Mouse (Mus musculus) embryonic facial prominence, embryonic 11.5 days (tissue): Measurements from ENCODE around the gene Vipas39. TPM values are rescaled to one million over a fixed set of nuclear protein-coding genes. Genes with fewer than 3 reads are reported as not detected.
"Not testable (repeated sequence)": the region's sequence is repeated elsewhere in the genome, so short reads cannot be mapped to it uniquely, and the experiment has no call there.

Experiments used
- ATAC-seq: fragments of 200-750 bp; cut with Nextera tagmentation; replicated peaks from 2 replicates; pipeline ENCODE4 v1.8.0; 2017; ENCODE audit warnings: low read depth; ENCODE audit not compliant: insufficient number of reproducible peaks, low FRiP score, low TSS enrichment
- DNase-seq: peaks from one replicate; pipeline ENCODE4 v3.0.0-alpha.2; 2015; ENCODE audit warnings: low spot score
- H3K27ac ChIP-seq: fragments of 300-500 bp; sonication (generic); replicated peaks from 2 replicates; pipeline ENCODE4 v1.5.1; 2014; ENCODE audit warnings: mild to moderate bottlenecking, low read depth, low read length, control low read depth
- H3K27me3 ChIP-seq: fragments of 300-500 bp; sonication (generic); 2 replicates; pipeline ENCODE4 v1.6.1; 2014; ENCODE audit warnings: mild to moderate bottlenecking, low read length, moderate library complexity, mixed read lengths; ENCODE audit not compliant: control insufficient read depth, insufficient read depth
- H3K36me3 ChIP-seq: fragments of 300-500 bp; sonication (generic); replicated peaks from 2 replicates; pipeline ENCODE4 v1.6.1; 2014; ENCODE audit warnings: low read depth, mild to moderate bottlenecking, low read length, moderate library complexity, mixed read lengths; ENCODE audit not compliant: control insufficient read depth, insufficient read depth
- H3K4me1 ChIP-seq: fragments of 300-500 bp; sonication (generic); 2 replicates; pipeline ENCODE4 v1.6.1; 2014; ENCODE audit warnings: low read length, mixed read lengths; ENCODE audit not compliant: control insufficient read depth, insufficient read depth
- H3K4me2 ChIP-seq: fragments of 300-500 bp; sonication (generic); 2 replicates; pipeline ENCODE4 v1.6.1; 2014; ENCODE audit warnings: low read depth, mild to moderate bottlenecking, control low read depth, low read length, moderate library complexity
- H3K4me3 ChIP-seq: fragments of 300-500 bp; sonication (generic); 2 replicates; pipeline ENCODE4 v1.5.1; 2014; ENCODE audit warnings: low read depth, low read length, control low read depth
- H3K9ac ChIP-seq: fragments of 300-500 bp; sonication (generic); replicated peaks from 2 replicates; pipeline ENCODE4 v1.6.1; 2014; ENCODE audit warnings: mild to moderate bottlenecking, control low read depth, low read length
- H3K9me3 ChIP-seq: fragments of 300-500 bp; sonication (generic); replicated peaks from 2 replicates; pipeline ENCODE4 v1.6.1; 2016; ENCODE audit warnings: mild to moderate bottlenecking, low read length, inconsistent platforms, mixed read lengths; ENCODE audit not compliant: control insufficient read depth
- WGBS: fragments of 180-500 bp; shearing (Covaris S2); extraction: QIAGEN DNeasy Blood & Tissue Kit; methylation state at CpG from one replicate; pipeline ENCODE4 v1.1.7; 2014; 5-methylcytosine and 5-hydroxymethylcytosine counted together
- polyA plus RNA-seq: library from polyadenylated mRNA; unstranded; fragments of >200 nt; fragmentation: Nextera tagmentation; extraction: Ambion mirVana; gene quantifications from 2 replicates; pipeline ENCODE4 v1.2.1, GENCODE M21; 2014

The Vipas39 gene
- polyA plus RNA-seq, 1 experiment from 2014 or later, result 62.0 TPM

DNA sequence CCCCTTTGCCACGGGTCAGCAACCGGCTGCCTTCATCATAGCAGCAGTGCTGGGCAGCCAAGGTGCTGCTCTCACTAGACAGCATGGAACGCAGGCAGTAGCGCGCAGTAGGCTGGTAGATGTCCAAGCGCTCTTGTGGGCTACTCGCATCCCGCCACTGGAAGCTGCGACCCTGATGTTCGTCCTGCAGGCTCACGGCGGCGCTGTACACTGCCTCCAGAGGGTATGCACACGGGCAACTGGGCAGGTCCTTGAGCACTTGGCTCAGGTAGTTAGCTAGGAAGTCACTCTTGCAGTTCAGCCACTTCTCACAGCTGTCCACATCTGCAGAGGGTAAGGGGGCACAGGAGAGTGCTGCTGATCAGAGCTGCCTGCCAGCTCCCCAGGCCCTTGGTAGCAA is 13.8 kb upstream of the Vipas39 start:
- Histone ChIP-seq H3K4me3 (no peak overlapping the region), H3K4me1 (no peaks in the 10 kb centered on the region), H3K9me3 (no peaks in the 10 kb centered on the region), H3K4me2 (no peak overlapping the region), H3K36me3 (no peaks in the 10 kb centered on the region; the same call in 1 of the 2 replicates), H3K27me3 (no peaks in the 10 kb centered on the region), H3K9ac (no peak overlapping the region), H3K27ac (no peak overlapping the region)
- WGBS, result 42% methylated on average over 14 of the region's 14 CpGs
- ATAC-seq (no peak), DNase-seq (no peak)

DNA sequence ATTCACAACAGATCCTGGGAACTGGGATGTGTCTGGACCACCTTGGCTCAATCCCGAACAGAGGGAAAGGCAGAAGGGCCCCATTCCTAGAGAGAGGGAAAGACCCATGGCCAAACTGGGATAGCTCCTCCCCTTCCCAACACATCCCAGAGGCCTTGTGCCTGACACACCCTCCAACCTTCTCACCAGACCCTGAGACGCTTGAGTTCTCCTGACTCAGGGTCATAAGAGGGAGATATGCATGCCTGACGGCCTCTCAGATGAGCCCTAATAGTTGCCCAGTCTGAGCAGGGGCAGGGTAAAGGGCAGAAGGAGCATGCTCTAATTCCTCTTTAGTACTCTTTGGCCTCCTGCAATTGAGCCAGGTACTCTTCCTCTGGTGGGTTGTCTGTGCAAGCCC is 13.3 kb upstream of the Vipas39 start:
- H3K4me2 ChIP-seq, result no peak overlapping the region
- no peak overlapping the region for H3K27ac ChIP-seq
- WGBS, result 66% methylated on average over 3 of the region's 3 CpGs
- H3K4me1 ChIP-seq, result no peaks in the 10 kb centered on the region
- no peaks in the 10 kb centered on the region; the same call in 1 of the 2 replicates for H3K36me3 ChIP-seq
- H3K9me3 ChIP-seq, result no peaks in the 10 kb centered on the region
- no peak; the same call in 1 of the 2 replicates for ATAC-seq
- no peak overlapping the region for H3K4me3 ChIP-seq
- no peak for DNase-seq
- no peak overlapping the region for H3K9ac ChIP-seq
- H3K27me3 ChIP-seq, result no peaks in the 10 kb centered on the region

DNA sequence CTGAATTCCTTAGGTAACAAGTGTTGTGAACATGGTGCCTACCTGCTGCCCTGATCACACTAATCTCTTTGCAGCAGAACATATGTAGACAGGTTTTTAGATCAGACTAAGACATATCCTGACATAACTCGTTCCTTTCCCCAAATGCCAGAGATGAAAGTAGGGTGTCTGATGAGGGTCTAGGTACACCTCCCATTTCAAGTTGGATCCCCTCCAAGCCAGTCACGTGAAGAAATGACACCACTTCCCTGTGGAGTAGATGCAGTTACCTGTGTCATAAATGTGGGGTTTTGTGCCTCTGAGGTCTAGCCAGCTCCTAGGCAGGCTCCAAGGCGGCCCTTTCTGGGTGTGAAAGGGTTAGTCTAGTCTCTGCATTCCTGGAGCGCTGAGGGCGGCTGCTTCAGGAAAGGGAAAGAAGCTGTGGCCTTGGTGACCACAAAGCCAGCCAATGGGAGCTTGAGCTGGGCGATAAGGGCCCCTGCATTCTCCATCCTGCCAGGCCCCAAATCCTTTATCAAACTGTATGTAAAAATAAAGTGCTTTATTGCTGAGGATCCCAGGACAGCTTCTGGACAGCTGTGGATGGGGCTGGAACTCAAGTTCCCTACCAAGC is 12.2 kb upstream of the Vipas39 start:
- Histone ChIP-seq H3K9me3 (no peaks in the 10 kb centered on the region), H3K4me2 (no peak overlapping the region)

GRCm38 (mm10) chr12:87277251-87277650 is 11.2 kb upstream of the Vipas39 start:
- 87% methylated on average over 4 of the region's 4 CpGs for WGBS
- not testable (repeated sequence) for H3K27me3 ChIP-seq, H3K27ac ChIP-seq, H3K9ac ChIP-seq, H3K36me3 ChIP-seq, ATAC-seq, H3K4me2 ChIP-seq, H3K4me1 ChIP-seq, DNase-seq, H3K9me3 ChIP-seq, H3K4me3 ChIP-seq

More for the DNA sequence above, 12.2 kb upstream of the Vipas39 start:
- no peak overlapping the region for H3K27ac ChIP-seq
- H3K9ac ChIP-seq, result no peak overlapping the region
- ATAC-seq (no peak), DNase-seq (peak; percentile 36)
- no peak overlapping the region for H3K4me3 ChIP-seq
- no peaks in the 10 kb centered on the region; the same call in 1 of the 2 replicates for H3K36me3 ChIP-seq
- H3K4me1 ChIP-seq, result no peaks in the 10 kb centered on the region
- H3K27me3 ChIP-seq, result no peaks in the 10 kb centered on the region
- 21% methylated on average over 6 of the region's 6 CpGs for WGBS

DNA sequence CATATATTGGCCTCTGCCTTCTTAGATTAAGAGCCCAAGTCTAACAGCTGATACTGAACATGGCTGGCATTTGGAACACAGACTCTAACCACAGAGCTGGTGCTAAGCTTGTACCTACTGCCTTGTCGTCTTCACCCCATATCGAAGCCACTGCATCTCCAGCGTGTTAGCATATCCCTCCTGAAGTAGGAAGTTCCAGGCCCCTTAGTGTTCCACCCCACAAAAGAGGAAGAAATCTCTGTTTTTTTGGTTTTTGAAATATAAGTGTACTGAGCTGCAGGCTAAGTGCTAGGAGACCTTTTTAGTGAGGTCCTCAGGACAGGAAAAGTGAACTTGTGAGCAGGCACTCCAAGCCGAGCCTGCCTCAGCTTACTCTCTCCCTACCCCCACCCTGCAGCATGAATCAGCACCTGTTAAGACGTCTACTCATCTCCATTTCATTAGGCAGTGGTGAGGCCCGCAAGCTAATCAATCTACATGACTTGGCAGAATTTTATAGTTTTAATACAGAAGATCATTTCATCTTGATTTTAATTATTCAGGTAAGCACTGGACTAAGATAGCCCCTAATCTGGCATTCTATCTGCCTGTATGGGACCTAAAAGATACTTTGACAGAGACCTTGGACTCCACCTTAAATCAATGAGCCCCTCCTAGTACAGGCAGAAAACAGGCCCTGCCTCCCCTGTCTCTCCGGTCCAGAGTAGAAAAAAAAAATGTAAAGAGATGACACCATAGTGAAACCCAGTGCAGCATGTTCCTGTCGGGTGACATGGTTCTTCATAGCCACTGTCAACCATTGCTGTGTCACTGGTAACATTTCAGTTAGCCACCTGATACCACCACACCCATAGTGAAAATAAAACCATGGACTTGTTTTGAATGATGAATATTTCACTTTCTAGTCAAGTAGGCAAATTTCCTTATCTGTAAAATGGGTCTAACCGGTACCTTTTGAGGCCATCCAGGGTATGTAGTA is 9.1 kb upstream of the Vipas39 start:
- no peaks in the 10 kb centered on the region for H3K27me3 ChIP-seq
- peaks cover 9% of the 10 kb centered on the region for H3K36me3 ChIP-seq
- DNase-seq, result no peak
- H3K27ac ChIP-seq, result no peak overlapping the region
- WGBS, result 91% methylated on average over 9 of the region's 9 CpGs
- H3K4me3 ChIP-seq, result no peak overlapping the region
- H3K9ac ChIP-seq, result no peak overlapping the region
- no peaks in the 10 kb centered on the region for H3K4me1 ChIP-seq
- no peak for ATAC-seq
- H3K4me2 ChIP-seq, result no peak overlapping the region
- no peaks in the 10 kb centered on the region for H3K9me3 ChIP-seq

DNA sequence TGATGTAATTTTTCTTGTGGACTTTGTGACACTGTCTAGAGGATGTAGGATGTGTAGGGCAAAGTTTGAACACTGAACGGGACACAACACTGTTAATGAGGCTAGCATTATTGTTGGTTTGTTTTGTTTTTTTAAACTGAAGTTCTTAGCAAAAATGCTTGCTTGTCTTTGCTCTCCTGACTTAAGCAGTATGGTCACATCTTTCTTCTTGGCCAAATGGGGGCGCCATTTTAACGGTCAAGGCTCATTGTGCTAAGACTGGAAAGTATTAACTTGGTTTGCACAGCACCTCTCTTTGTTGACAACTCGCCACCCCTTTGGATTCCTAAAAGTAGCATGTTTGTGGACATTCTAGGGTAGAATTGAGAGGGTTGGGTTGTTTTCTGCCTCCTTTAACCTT is 1.6 kb upstream of the Vipas39 start:
- ATAC-seq (no peak), DNase-seq (peak; percentile 61)
- Histone ChIP-seq H3K4me3 (peak overlapping the region; percentile 81), H3K27ac (no peak overlapping the region), H3K9me3 (no peaks in the 10 kb centered on the region), H3K4me2 (peak overlapping the region; percentile 69), H3K27me3 (no peaks in the 10 kb centered on the region), H3K4me1 (peaks cover 3% of the 10 kb centered on the region; the same call in 1 of the 2 replicates), H3K9ac (peak overlapping the region; percentile 32), H3K36me3 (peaks cover 13% of the 10 kb centered on the region)
- 24% methylated on average over 4 of the region's 4 CpGs for WGBS

DNA sequence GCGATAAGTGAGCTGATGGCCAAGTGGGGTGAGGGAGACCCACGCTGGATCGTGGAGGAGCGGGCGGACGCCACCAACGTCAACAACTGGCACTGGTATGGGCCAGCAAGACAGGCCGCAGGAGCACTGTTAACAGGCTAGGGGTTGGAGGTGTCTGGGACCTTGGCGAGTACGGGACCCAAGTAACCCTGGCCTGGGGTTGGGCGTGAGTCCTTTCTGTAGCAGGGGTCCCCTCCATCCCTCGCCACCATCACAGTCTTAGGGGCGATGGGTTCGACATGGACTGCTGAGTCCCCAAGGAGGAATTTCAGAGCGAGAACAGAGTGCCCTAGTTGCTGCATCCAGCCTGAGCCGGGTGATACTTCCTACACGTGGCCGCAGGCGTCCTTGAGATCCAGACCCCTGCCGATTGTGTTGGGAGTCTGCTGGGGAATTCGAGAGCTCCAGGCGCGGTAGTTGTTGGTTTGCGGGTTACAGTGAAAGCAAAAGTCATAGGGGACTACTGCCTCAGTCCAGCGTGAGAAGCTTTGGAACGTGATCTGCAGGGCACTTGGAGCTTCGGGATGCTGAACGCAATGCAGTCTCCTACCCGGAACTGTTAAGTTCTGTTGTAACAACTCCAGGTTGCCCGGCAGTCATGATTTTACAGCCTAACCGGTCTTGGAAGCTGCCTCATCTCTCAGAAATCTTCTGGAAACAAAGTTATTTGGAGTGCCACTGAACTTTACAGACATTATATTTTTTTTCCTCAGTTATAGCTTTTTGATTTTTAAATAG is 959 bp upstream of the Vipas39 start:
- under 1% methylated on average over 31 of the region's 31 CpGs for WGBS
- H3K27ac ChIP-seq, result peak overlapping the region; percentile 85
- H3K9me3 ChIP-seq, result no peaks in the 10 kb centered on the region
- H3K4me1 ChIP-seq, result peaks cover 3% of the 10 kb centered on the region; the same call in 1 of the 2 replicates
- no peaks in the 10 kb centered on the region for H3K27me3 ChIP-seq
- peak overlapping the region; percentile 81 for H3K4me3 ChIP-seq
- peak; percentile 63 for ATAC-seq
- peak overlapping the region; percentile 91 for H3K9ac ChIP-seq
- peak; percentile 61 for DNase-seq
- peak overlapping the region; percentile 69 for H3K4me2 ChIP-seq
- H3K36me3 ChIP-seq, result peaks cover 11% of the 10 kb centered on the region
